Mouse (Mus musculus) hematopoietic multipotent progenitor cell, adult 10-12 weeks (in vitro differentiated cells): ENCODE results near the gene Zfp987. TPM values are rescaled to one million over a fixed set of nuclear protein-coding genes. Genes with fewer than 3 reads are reported as not detected.

Source experiments
- polyA plus RNA-seq: library from polyadenylated mRNA; stranded (reverse); fragments of >175 nt; gene quantifications from 2 replicates; pipeline ENCODE4 v1.2.3, GENCODE M21; 2012; ENCODE audit warnings: low replicate concordance

Zfp987 gene
- polyA plus RNA-seq = not detected in 2 replicates

GRCm38 (mm10) chr4:146096998-146097397, at the start of gene Zfp987:
Gene Zfp987, plus strand, starts transcription at chr4:146097298.

GRCm38 (mm10) chr4:146156524-146156923, 59.4 kb downstream of the Zfp987 start, which contains the start of gene Zfp600:
Gene Zfp600, plus strand, starts transcription at chr4:146156824.

Other genes starting within 250 kb of the Zfp987 start
- gene Zfp986, start 228.5 kb upstream of the Zfp987 start, polyA plus RNA-seq = not detected in 2 replicates
- 0.09 TPM in 1 of 2 replicates, not detected in the other for gene Zfp600, start 59.5 kb downstream of the Zfp987 start, polyA plus RNA-seq